Mouse (Mus musculus): Measurements from ENCODE around the gene Ywhag. TPM values are rescaled to one million over a fixed set of nuclear protein-coding genes. Genes with fewer than 3 reads are reported as not detected.
A peak's percentile ranks its signal among the peaks of the same experiment; 100 is the strongest.

The Ywhag gene
- total RNA-seq (2021) = 462 and 482 TPM in 2 replicates
- long read RNA-seq, experiment 1, transcript Ywhag-202 (2 exons, 417 nt) = minor isoform, 6 of 89 reads
- long read RNA-seq, experiment 1, transcript Ywhag-201 (2 exons, 3,520 nt) = major isoform, 23 of 89 reads
- long read RNA-seq, experiment 1, partial matches to known transcripts = 0 of 89 reads
- long read RNA-seq, experiment 1, other reads (novel, unspliced or antisense) = 59 of 89 reads
- long read RNA-seq, experiment 2, transcript Ywhag-202 (2 exons, 417 nt) = minor isoform, 6 of 75 reads
- long read RNA-seq, experiment 2, transcript Ywhag-201 (2 exons, 3,520 nt) = major isoform, 13 of 75 reads
- long read RNA-seq, experiment 2, partial matches to known transcripts = 56 of 75 reads
- long read RNA-seq, experiment 2, other reads (novel, unspliced or antisense) = 0 of 75 reads

DNA sequence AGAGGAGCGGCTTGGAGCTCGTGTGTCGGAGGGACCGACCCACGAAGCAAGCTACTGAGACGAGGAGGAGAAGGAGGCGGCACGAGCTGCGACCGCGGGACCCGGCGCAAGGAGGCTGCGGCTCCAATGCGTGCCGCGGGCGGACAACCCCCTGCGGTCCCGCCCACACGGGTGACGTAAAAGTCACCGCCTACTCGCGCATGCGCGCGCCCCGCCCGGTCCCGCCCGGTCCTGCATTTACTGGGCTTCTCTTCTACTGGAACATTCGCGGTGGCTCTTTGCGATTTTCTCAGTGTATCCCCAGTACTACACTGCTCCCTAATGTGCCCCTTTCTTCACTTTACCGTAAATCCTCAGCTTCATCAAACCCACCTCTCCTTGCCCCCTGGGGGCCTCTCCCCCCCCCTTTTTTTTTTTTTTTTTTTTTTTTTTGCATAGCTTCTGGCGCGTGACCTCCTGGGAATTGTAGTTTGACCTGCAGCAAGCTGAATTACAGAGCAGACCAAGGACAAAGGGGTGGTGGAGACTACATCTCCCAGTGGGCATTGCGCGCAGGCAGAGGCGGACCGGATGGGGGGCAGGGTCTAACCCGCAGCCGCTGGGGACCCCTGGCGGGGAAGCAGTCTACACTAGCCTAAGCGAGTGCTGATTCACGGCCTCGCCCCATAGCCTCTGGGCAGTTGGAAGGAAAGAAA, at the start of gene Ywhag:
TSS of gene Ywhag (minus strand) at position 136 of the 695 bp plus-strand sequence.
- DNase-seq = peak; percentile 99

DNA sequence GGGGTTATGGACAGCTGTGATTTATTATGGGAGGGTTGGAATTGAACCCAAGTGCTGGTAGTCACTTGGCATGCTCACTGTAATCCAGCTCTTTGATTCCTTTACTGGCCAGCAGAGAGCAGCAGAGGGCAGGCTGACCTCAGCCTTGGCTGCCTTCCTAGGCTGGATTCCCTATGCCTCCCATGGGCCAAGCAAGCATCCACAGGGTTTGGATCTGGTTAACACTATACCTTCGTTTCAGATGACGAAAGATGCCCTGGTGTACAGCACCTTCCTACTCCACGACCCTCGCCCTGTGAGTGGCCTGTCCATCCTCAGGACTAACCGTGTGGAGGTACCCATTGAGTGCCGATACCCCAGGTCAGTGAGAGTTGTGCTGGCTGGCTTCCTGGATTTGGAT, 48.0 kb upstream of the Ywhag start:
- peak; percentile 78 for DNase-seq

- no peak for DNase-seq
These were observed 45.5 kb upstream of the Ywhag start, which contains the start of gene Zp3 for GRCm38 (mm10) chr5:135979904-135980303. TSS of gene Zp3 (plus strand) at chr5:135980099.

DNA sequence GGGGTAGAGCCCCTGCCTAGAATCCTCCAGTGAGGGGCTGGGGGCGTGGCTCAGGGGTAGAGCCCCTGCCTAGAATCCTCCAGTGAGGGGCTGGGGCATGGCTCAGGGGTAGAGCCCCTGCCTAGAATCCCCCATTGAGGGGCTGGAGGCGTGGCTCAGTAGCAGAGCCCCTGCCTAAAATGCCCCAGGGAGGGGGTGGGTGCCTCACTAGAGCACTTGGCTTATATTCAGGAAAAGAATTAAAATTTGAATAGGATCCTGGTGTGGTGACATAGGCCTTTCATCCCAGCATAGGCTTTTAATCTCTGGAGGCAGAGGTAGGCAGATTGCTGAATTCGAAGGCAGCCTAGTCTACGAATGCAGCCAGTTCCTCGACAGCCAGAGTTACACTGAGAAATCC, 45.0 kb upstream of the Ywhag start:
- DNase-seq = no peak

DNA sequence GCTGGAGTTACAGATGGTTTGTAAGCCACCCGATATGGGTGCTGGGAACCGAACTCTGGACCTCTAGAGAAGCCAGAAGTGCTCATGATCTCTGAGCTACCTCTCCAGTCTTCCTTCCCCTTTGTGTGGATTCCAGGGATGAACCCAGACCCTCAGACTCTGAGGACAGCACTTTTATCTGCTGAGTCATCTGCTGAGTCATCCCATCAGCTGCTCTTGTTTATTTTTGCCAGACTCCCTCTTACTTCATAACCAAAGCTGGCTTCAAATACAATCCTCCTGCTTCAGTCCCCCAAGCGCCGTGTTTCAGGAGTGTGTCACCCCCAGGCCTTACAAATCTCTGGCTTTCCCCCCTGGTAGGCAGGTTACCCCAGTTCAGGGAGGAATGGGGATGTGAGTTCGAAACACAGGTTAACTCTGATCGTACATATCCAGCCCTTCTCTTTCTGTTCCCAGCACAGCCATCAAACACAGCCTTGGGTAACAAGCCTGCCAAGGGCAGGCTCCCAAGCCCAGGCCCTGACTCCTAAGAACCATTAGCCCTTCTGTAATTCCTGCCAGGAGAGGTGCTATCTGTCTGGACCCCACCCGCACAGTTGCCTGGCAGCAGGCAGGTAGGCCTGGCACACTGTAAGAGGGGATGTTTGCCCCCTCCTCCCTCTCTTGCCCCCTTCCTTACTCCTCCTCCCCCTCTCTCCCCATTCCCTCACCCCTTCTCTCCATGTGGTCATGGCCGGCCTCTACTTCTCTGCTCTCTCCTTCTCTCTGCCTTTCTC, 41.7 kb upstream of the Ywhag start:
- peak; percentile 49 for DNase-seq

DNA sequence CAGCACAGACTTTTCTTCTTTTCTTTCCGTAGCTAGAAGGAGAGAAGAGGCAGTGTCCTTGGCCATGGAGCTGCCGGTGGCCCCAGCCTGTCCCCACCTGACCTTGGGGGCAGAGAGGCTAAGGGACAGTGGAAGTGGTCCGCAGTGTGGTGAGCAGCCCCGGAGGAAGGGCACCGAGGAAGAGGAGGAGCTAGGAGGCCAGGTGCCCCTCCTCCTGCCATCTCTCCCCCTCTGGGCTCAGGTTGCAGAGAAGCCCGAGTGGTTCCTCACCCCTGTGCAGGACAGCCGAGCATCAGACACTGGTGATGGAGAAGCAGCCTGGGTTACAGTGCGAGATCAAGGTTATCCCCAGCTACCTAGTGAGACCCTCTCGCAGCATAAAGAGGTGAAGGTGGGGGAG, 39.9 kb upstream of the Ywhag start, which contains the start of gene Ssc4d:
TSS of gene Ssc4d (minus strand) at position 167 of the 400 bp plus-strand sequence.
- no peak for DNase-seq

GRCm38 (mm10) chr5:135971876-135972275, 37.5 kb upstream of the Ywhag start:
- no peak for DNase-seq

- no peak for DNase-seq
These were observed 35.8 kb upstream of the Ywhag start for GRCm38 (mm10) chr5:135970247-135970646.

DNA sequence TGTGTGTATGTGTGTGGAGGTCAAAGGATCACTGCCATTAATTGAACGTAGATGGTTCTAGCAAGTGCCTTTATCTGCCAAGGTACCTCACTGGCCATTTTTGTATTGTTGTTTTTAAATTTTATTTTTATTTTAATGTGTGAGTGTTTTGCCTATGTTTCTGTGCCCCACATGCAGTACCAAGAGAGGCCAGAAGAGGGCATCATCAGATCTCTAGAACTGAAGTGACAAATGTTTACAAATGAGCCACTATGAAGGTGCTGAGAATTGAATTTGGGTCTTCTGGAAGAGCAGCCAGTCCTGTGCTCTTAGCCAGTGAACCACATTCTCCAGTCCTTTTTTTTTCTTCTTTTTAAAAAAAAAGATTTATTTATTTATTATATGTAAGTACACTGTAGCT, 34.4 kb upstream of the Ywhag start:
- DNase-seq = peak; percentile 72

- no peak for DNase-seq
These were observed 32.5 kb upstream of the Ywhag start for GRCm38 (mm10) chr5:135966866-135967265.

DNA sequence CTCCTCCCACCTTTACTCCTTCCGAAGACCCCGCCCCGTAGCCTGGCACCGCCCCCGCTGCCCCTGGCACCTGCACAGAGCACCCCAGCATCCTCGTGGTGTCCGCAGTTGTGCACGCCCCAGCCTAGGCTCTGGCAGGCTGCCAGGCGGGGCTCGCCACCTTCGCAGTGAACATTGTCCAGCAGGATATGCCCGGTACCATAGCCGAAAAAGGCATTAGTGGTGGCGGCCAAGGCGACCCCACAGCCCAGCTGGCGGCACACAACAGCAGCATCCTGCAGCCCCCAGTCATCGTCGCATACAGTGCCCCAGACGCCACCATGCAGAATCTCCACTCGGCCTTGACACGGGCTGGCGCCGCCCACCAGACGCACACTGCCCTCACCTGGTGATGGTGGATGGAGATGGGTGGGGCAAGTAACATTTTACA, 31.1 kb upstream of the Ywhag start:
- peak; percentile 52 for DNase-seq

- no peak for DNase-seq
These were observed 28.8 kb upstream of the Ywhag start for GRCm38 (mm10) chr5:135963280-135963627.

DNA sequence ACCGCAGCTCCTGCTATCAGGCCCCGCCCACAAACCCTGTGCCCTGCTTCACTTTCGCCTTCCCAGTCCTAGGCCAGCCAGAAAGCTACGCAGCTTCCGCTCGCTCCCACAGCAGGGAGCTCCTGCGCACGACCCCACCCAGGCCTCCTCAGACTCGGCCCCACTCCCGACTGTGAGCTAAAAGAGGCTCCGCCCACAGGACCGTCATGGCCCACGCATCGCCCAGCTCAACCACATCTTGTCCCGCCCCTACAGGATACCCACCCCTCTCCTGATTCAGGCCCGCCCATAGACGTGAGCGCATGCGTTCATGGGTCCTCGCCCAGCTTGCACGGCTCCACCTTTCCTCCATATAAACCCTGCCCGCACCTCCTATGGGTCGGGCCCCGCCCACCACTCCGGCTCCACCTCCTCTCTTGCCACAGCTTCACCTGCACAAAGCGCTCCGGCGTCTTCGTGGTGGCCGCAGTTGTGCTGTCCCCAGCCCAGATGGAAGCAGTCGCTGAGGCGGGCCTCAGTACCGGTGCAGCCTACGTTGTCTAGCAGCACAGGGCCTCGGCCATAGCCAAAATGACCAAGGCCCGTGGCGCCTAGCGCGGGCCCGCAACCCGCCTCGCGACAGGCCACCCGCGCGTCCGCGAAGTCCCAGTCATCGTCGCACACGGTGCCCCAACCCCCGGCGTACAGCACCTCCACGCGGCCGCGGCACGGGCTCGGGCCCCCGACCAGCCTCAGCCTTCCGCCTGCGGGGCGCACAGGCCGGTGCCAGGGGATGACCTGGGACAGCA, 28.3 kb upstream of the Ywhag start:
- DNase-seq = peak; percentile 99

DNA sequence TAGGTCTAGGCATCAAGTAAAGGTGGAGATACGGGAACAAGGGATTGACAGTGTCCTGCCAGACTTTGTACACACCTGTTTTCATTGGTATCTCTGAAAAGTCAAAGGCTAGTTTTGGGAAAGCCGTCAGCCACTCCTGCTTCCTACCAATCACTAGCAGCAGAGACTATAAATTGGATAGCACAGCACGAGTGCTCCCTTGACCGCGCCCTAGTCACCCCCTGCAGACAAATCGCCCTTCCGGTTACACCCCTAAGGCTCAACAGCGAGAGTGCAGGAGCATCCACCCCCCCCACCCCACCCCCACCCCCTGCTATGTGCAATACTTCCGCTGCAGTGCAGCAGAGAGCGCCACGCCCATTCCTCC, 27.7 kb upstream of the Ywhag start:
- no peak for DNase-seq

GRCm38 (mm10) chr5:135960909-135961635, 26.7 kb upstream of the Ywhag start:
- no peak for DNase-seq

DNA sequence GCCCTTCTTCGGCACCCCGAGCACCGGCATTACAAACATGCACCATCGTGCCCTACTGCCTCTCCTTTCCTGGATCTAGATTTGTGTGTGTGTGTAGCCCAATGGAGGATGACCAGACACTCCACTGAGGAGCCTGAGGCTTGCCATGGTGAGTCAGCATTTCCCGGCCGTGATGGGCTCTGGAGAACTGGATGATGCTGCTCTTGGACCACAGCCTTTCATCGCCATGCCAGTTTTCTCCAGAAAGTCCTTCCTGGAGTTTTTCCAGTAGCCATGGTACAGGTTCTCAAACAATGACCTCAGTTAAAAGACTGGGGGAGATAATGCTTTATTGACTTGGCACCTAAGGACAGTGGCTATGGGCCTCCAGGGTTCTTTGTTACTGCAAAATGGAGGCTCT, 25.5 kb upstream of the Ywhag start:
- no peak for DNase-seq

DNA sequence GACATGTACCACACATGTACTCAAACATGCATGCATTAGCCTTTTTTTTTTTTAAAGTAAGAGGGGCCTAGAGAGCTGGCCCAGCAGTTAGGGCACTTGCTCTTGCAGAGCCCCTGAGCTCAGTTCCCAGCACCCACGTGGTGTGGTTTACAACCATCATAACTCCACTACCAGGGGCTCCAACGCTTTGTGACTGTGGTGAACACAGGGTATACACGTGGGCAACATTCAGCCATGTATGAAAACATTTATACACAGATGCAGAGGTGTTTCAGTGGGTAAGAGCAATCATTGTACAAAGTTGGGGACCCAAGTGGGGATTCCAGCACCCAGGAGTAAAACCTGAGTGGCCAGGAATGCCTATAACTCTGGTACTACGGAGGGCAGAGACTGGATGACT, 24.0 kb upstream of the Ywhag start:
- no peak for DNase-seq

- peak; percentile 97 for DNase-seq
These were observed 23.0 kb upstream of the Ywhag start for GRCm38 (mm10) chr5:135957207-135957974.

DNA sequence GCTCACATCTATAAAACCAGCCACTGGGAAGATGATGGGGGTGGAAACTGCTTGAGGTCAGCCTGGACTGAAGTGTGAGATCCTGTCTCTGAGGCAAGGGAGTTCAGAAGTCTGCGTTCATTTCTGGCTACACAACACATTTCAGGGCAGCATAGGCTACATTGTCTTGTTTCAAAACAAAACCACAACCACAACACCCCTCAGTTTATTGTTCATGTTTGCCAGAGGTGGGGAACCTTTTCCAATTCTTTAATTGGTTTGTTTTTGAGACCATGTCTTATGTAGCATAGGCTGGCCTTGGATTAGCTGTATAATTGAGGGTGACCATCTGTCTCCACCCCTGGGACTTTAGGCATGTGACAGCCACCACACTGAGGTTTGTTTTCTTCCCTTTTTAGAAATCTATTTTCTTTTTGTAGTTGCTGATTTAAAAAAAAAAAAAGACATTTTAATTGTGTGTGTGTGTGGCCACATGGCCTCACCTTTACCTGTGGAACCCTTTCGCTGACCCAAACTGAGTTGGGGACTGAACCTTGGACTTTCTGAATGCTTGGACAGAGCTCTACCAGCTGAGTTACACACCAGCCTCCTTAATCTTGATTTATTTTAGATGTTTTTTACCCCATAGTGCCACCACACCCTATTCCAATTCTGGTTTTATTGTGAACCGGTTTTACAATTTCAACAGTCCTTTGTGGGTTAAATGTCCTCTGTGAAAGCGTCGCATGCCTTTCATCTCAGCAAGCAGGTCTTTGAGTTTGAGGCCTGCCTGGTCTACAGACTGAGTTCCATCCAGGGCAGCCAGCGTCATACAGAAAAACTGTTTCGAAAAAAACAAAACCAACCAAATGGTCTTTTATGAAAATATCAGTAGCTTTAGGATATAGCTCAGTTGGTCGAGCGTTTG, 22.1 kb upstream of the Ywhag start:
- DNase-seq = no peak
